Mouse (Mus musculus): ENCODE measurements at regions not wholly inside any gene's neighbourhood (a gene's known extent, or its start where the extent isn't known, plus 50 kb on each side); places are given as distances from the start of the nearest gene placed in this dataset.

- no peak overlapping the region for H3K4me3 ChIP-seq (ENCODE audit: low read depth, low read length)
- no peaks in the 10 kb centered on the region for H3K36me3 ChIP-seq (ENCODE audit: control insufficient read depth, insufficient read depth, low read length)
- H3K27ac ChIP-seq (ENCODE audit: low read depth, low read length) = no peak overlapping the region
- no peaks in the 10 kb centered on the region for H3K4me1 ChIP-seq (ENCODE audit: control insufficient read depth, insufficient read depth, low read length)
- ATAC-seq (ENCODE audit: low FRiP score) (no peak), DNase-seq (ENCODE audit: low spot score, missing footprints) (no peak)
- no peaks in the 10 kb centered on the region for H3K9me3 ChIP-seq (ENCODE audit: control insufficient read depth, low read length)
- no peak overlapping the region for H3K4me2 ChIP-seq
- H3K9ac ChIP-seq (ENCODE audit: low read length) = no peak overlapping the region
- no peaks in the 10 kb centered on the region for H3K27me3 ChIP-seq (ENCODE audit: control insufficient read depth, insufficient read depth, low read length)
These were observed 62.9 kb downstream of the Arrdc3 start for GRCm38 (mm10) chr13:80946034-80946433.

- WGBS = 81% methylated on average over 6 of the region's 6 CpGs
- no peak for ATAC-seq (ENCODE audit: low FRiP score)
These were observed 64.5 kb downstream of the Arrdc3 start for GRCm38 (mm10) chr13:80947705-80948104.

GRCm38 (mm10) chr13:80949133-80949697, 66.0 kb downstream of the Arrdc3 start:
- no peak overlapping the region for H3K4me2 ChIP-seq
- no peaks in the 10 kb centered on the region for H3K27me3 ChIP-seq (ENCODE audit: control insufficient read depth, insufficient read depth, low read length)
- H3K9me3 ChIP-seq (ENCODE audit: control insufficient read depth, low read length) = no peaks in the 10 kb centered on the region
- WGBS = 79% methylated on average over 6 of the region's 6 CpGs
- H3K4me1 ChIP-seq (ENCODE audit: control insufficient read depth, insufficient read depth, low read length) = no peaks in the 10 kb centered on the region
- no peak overlapping the region for H3K4me3 ChIP-seq (ENCODE audit: low read depth, low read length)
- DNase-seq (ENCODE audit: low spot score, missing footprints) (no peak), ATAC-seq (ENCODE audit: low FRiP score) (no peak)
- H3K27ac ChIP-seq (ENCODE audit: low read depth, low read length) = no peak overlapping the region
- H3K9ac ChIP-seq (ENCODE audit: low read length) = no peak overlapping the region
- no peaks in the 10 kb centered on the region for H3K36me3 ChIP-seq (ENCODE audit: control insufficient read depth, insufficient read depth, low read length)

More at GRCm38 (mm10) chr13:80947705-80948104, 64.5 kb downstream of the Arrdc3 start:
- Histone ChIP-seq H3K9ac (ENCODE audit: low read length) (no peak overlapping the region), H3K9me3 (ENCODE audit: control insufficient read depth, low read length) (no peaks in the 10 kb centered on the region), H3K4me3 (ENCODE audit: low read depth, low read length) (no peak overlapping the region), H3K4me2 (no peak overlapping the region), H3K27ac (ENCODE audit: low read depth, low read length) (no peak overlapping the region), H3K36me3 (ENCODE audit: control insufficient read depth, insufficient read depth, low read length) (no peaks in the 10 kb centered on the region), H3K27me3 (ENCODE audit: control insufficient read depth, insufficient read depth, low read length) (no peaks in the 10 kb centered on the region), H3K4me1 (ENCODE audit: control insufficient read depth, insufficient read depth, low read length) (no peaks in the 10 kb centered on the region)
- no peak for DNase-seq (ENCODE audit: low spot score, missing footprints)

GRCm38 (mm10) chr13:80950239-80950638, 67.1 kb downstream of the Arrdc3 start:
- Histone ChIP-seq H3K4me1 (ENCODE audit: control insufficient read depth, insufficient read depth, low read length) (no peaks in the 10 kb centered on the region), H3K9me3 (ENCODE audit: control insufficient read depth, low read length) (no peaks in the 10 kb centered on the region), H3K4me3 (ENCODE audit: low read depth, low read length) (no peak overlapping the region), H3K36me3 (ENCODE audit: control insufficient read depth, insufficient read depth, low read length) (no peaks in the 10 kb centered on the region), H3K4me2 (no peak overlapping the region), H3K27ac (ENCODE audit: low read depth, low read length) (no peak overlapping the region), H3K27me3 (ENCODE audit: control insufficient read depth, insufficient read depth, low read length) (no peaks in the 10 kb centered on the region), H3K9ac (ENCODE audit: low read length) (no peak overlapping the region)
- no peak for DNase-seq (ENCODE audit: low spot score, missing footprints)
- 84% methylated on average over 2 of the region's 2 CpGs for WGBS
- no peak for ATAC-seq (ENCODE audit: low FRiP score)

- Histone ChIP-seq H3K4me3 (ENCODE audit: low read depth, low read length) (no peak overlapping the region), H3K27ac (ENCODE audit: low read depth, low read length) (no peak overlapping the region), H3K4me2 (no peak overlapping the region), H3K9ac (ENCODE audit: low read length) (no peak overlapping the region), H3K27me3 (ENCODE audit: control insufficient read depth, insufficient read depth, low read length) (no peaks in the 10 kb centered on the region), H3K9me3 (ENCODE audit: control insufficient read depth, low read length) (no peaks in the 10 kb centered on the region), H3K4me1 (ENCODE audit: control insufficient read depth, insufficient read depth, low read length) (no peaks in the 10 kb centered on the region), H3K36me3 (ENCODE audit: control insufficient read depth, insufficient read depth, low read length) (no peaks in the 10 kb centered on the region)
- DNase-seq (ENCODE audit: low spot score, missing footprints) = no peak
- WGBS = 84% methylated on average over 3 of the region's 3 CpGs
- ATAC-seq (ENCODE audit: low FRiP score) = no peak
These were observed 67.6 kb downstream of the Arrdc3 start for GRCm38 (mm10) chr13:80950803-80951202.

- no peak for ATAC-seq (ENCODE audit: low FRiP score)
These were observed 68.1 kb downstream of the Arrdc3 start for GRCm38 (mm10) chr13:80951327-80951726.

GRCm38 (mm10) chr13:80952851-80953250, 69.7 kb downstream of the Arrdc3 start:
- Histone ChIP-seq H3K9ac (ENCODE audit: low read length) (no peak overlapping the region), H3K4me3 (ENCODE audit: low read depth, low read length) (no peak overlapping the region), H3K36me3 (ENCODE audit: control insufficient read depth, insufficient read depth, low read length) (no peaks in the 10 kb centered on the region), H3K9me3 (ENCODE audit: control insufficient read depth, low read length) (no peaks in the 10 kb centered on the region), H3K4me1 (ENCODE audit: control insufficient read depth, insufficient read depth, low read length) (no peaks in the 10 kb centered on the region), H3K4me2 (no peak overlapping the region), H3K27ac (ENCODE audit: low read depth, low read length) (no peak overlapping the region), H3K27me3 (ENCODE audit: control insufficient read depth, insufficient read depth, low read length) (no peaks in the 10 kb centered on the region)
- ATAC-seq (ENCODE audit: low FRiP score) (no peak), DNase-seq (ENCODE audit: low spot score, missing footprints) (peak; percentile 85)
- 92% methylated on average over 4 of the region's 4 CpGs for WGBS

More at GRCm38 (mm10) chr13:80951327-80951726, 68.1 kb downstream of the Arrdc3 start:
- Histone ChIP-seq H3K9ac (ENCODE audit: low read length) (no peak overlapping the region), H3K36me3 (ENCODE audit: control insufficient read depth, insufficient read depth, low read length) (no peaks in the 10 kb centered on the region), H3K4me2 (no peak overlapping the region), H3K27ac (ENCODE audit: low read depth, low read length) (no peak overlapping the region), H3K4me1 (ENCODE audit: control insufficient read depth, insufficient read depth, low read length) (no peaks in the 10 kb centered on the region), H3K27me3 (ENCODE audit: control insufficient read depth, insufficient read depth, low read length) (no peaks in the 10 kb centered on the region), H3K4me3 (ENCODE audit: low read depth, low read length) (no peak overlapping the region), H3K9me3 (ENCODE audit: control insufficient read depth, low read length) (no peaks in the 10 kb centered on the region)
- WGBS = 91% methylated on average over 3 of the region's 3 CpGs
- DNase-seq (ENCODE audit: low spot score, missing footprints) = no peak

GRCm38 (mm10) chr13:80954059-80954645, 71.0 kb downstream of the Arrdc3 start:
- ATAC-seq (ENCODE audit: low FRiP score) (no peak), DNase-seq (ENCODE audit: low spot score, missing footprints) (no peak)
- Histone ChIP-seq H3K4me2 (no peak overlapping the region), H3K4me1 (ENCODE audit: control insufficient read depth, insufficient read depth, low read length) (no peaks in the 10 kb centered on the region), H3K9me3 (ENCODE audit: control insufficient read depth, low read length) (no peaks in the 10 kb centered on the region), H3K9ac (ENCODE audit: low read length) (no peak overlapping the region), H3K36me3 (ENCODE audit: control insufficient read depth, insufficient read depth, low read length) (no peaks in the 10 kb centered on the region), H3K4me3 (ENCODE audit: low read depth, low read length) (no peak overlapping the region), H3K27ac (ENCODE audit: low read depth, low read length) (no peak overlapping the region), H3K27me3 (ENCODE audit: control insufficient read depth, insufficient read depth, low read length) (no peaks in the 10 kb centered on the region)
- WGBS = 74% methylated on average over 6 of the region's 6 CpGs

GRCm38 (mm10) chr13:80956966-80957365, 73.8 kb downstream of the Arrdc3 start:
- Histone ChIP-seq H3K4me2 (no peak overlapping the region), H3K9ac (ENCODE audit: low read length) (no peak overlapping the region), H3K27me3 (ENCODE audit: control insufficient read depth, insufficient read depth, low read length) (no peaks in the 10 kb centered on the region), H3K27ac (ENCODE audit: low read depth, low read length) (no peak overlapping the region), H3K36me3 (ENCODE audit: control insufficient read depth, insufficient read depth, low read length) (no peaks in the 10 kb centered on the region), H3K9me3 (ENCODE audit: control insufficient read depth, low read length) (no peaks in the 10 kb centered on the region), H3K4me1 (ENCODE audit: control insufficient read depth, insufficient read depth, low read length) (no peaks in the 10 kb centered on the region), H3K4me3 (ENCODE audit: low read depth, low read length) (no peak overlapping the region)
- ATAC-seq (ENCODE audit: low FRiP score) (no peak), DNase-seq (ENCODE audit: low spot score, missing footprints) (no peak)
- WGBS = 84% methylated on average over 1 of the region's 1 CpGs

Data from midbrain, embryonic 11.5 days (tissue).